Mouse (Mus musculus): ENCODE results near the gene Rnf214. TPM values are rescaled to one million over a fixed set of nuclear protein-coding genes. Genes with fewer than 3 reads are reported as not detected.

Gene Rnf214
- polyA plus RNA-seq, 1 experiment from 2014 or later, result 16.0 TPM

DNA sequence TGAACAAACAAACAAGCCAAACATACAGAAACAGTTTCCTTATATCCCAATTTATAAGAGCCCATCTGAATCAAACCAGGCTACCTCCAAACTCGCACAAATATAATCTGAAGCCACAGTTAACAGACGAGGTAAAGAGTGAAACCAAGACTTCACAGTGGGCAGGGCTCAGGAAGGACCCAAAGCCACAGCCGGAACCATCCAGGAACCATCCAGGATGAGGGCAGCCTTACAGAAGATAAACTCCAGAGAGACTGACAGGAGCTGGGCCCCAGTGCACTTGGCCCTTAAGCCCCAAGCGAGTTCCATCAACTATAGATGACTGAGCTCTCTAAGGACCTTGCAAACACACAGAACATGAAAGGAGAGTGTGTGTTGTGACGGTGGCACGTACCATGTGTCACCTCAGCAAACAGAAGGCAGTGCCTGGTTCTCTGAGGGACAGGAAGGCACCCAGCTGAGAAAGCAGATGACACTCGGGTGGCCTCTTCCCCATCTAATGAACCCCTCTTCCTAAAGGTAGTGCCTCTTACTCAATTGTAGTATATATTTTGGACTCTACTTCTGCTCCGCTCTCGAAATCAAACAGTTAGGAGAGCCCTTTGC is 88.2 kb downstream of the Rnf214 start:
- Histone ChIP-seq H3K27ac (ENCODE audit: low read length) (no peak overlapping the region), H3K9ac (ENCODE audit: low read depth, low read length) (no peak overlapping the region), H3K4me2 (ENCODE audit: low read depth, low read length) (no peak overlapping the region), H3K4me1 (ENCODE audit: control insufficient read depth, low read depth, low read length) (no peaks in the 10 kb centered on the region; the same call in 1 of the 2 replicates), H3K27me3 (ENCODE audit: control insufficient read depth, insufficient read depth, low read depth, low read length) (no peaks in the 10 kb centered on the region), H3K4me3 (ENCODE audit: low read depth, low read length) (no peak overlapping the region), H3K9me3 (replicated peaks; ENCODE audit: control insufficient read depth, low read length) (no peaks in the 10 kb centered on the region), H3K36me3 (ENCODE audit: control insufficient read depth, insufficient read depth) (no peaks in the 10 kb centered on the region)
- 36% methylated on average over 9 of the region's 9 CpGs for WGBS (ENCODE audit: insufficient replicate concordance)
- ATAC-seq (ENCODE audit: low read depth), result no peak

DNA sequence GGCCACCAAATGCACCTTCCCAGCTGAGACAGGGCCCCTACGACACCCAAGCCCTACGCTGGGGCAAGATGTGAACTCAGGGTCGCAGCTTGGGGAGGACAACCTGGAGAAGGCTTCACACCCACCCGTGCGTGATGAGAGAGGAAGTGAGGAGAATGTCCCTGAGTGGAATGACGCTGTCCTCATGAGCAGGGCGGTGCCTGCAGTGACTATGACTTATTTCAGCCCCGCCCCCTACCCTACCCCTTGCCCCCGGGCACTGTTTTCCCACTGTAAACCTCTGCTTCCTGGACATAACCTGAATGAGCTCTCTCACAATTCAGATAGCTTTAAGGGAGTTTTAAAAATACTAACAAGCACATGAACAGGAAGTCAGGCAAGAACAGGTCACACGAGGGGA is 91.2 kb downstream of the Rnf214 start:
- Histone ChIP-seq H3K27me3 (ENCODE audit: control insufficient read depth, insufficient read depth, low read depth, low read length) (no peaks in the 10 kb centered on the region), H3K4me2 (ENCODE audit: low read depth, low read length) (no peak overlapping the region), H3K4me1 (ENCODE audit: control insufficient read depth, low read depth, low read length) (no peaks in the 10 kb centered on the region; the same call in 1 of the 2 replicates), H3K36me3 (ENCODE audit: control insufficient read depth, insufficient read depth) (no peaks in the 10 kb centered on the region), H3K27ac (ENCODE audit: low read length) (no peak overlapping the region), H3K4me3 (ENCODE audit: low read depth, low read length) (no peak overlapping the region), H3K9ac (ENCODE audit: low read depth, low read length) (no peak overlapping the region), H3K9me3 (replicated peaks; ENCODE audit: control insufficient read depth, low read length) (no peaks in the 10 kb centered on the region)
- 66% methylated on average over 10 of the region's 10 CpGs for WGBS (ENCODE audit: insufficient replicate concordance)
- no peak for ATAC-seq (ENCODE audit: low read depth)

DNA sequence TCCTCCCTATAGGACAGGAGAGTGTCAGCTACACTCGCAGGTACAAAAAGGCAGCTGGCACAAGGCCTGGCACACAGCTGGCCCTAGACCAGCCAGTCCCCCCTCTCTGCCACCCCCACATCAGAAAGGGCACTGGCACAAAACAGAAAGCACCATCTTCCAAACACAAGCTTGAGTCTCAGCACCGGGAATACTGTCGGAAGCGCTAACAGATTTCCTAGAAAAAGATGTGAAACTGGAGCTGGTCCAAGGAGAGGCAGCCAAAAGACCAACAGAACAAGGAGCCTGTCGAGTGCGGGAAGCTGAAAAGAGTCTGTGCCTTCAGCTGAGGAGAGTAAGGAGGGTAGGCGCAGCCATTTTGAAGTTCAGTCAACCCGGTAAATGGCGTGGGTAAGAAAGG is 91.6 kb downstream of the Rnf214 start:
- Histone ChIP-seq H3K27ac (ENCODE audit: low read length) (no peak overlapping the region), H3K27me3 (ENCODE audit: control insufficient read depth, insufficient read depth, low read depth, low read length) (no peaks in the 10 kb centered on the region), H3K4me2 (ENCODE audit: low read depth, low read length) (no peak overlapping the region), H3K4me1 (ENCODE audit: control insufficient read depth, low read depth, low read length) (no peaks in the 10 kb centered on the region; the same call in 1 of the 2 replicates), H3K9me3 (replicated peaks; ENCODE audit: control insufficient read depth, low read length) (no peaks in the 10 kb centered on the region), H3K4me3 (ENCODE audit: low read depth, low read length) (no peak overlapping the region), H3K36me3 (ENCODE audit: control insufficient read depth, insufficient read depth) (no peaks in the 10 kb centered on the region), H3K9ac (ENCODE audit: low read depth, low read length) (no peak overlapping the region)
- WGBS (ENCODE audit: insufficient replicate concordance), result 74% methylated on average over 9 of the region's 9 CpGs
- no peak for ATAC-seq (ENCODE audit: low read depth)

Small RNA genes lying within 50 kb of the gene (microRNA-seq; reads per million reads assigned to microRNA genes)
- gene Mir7087, result not detected

Other genes with a start within 250 kb of the Rnf214 start
- 5.3 and 5.4 TPM in 2 replicates for gene Cep164, start 78.2 kb downstream of the Rnf214 start, polyA plus RNA-seq (2015; fragmentation: Nextera tagmentation; extraction: Ambion mirVana)
- 7.4 and 9.3 TPM in 2 replicates for gene Bace1, start 68.3 kb downstream of the Rnf214 start, polyA plus RNA-seq (2015; fragmentation: Nextera tagmentation; extraction: Ambion mirVana)
- 7.2 and 8.4 TPM in 2 replicates for gene Pcsk7, start 414 bp downstream of the Rnf214 start, polyA plus RNA-seq (2015; fragmentation: Nextera tagmentation; extraction: Ambion mirVana)
- gene Tagln, start 29.1 kb upstream of the Rnf214 start, polyA plus RNA-seq (2015; fragmentation: Nextera tagmentation; extraction: Ambion mirVana), result 6.2 and 9.5 TPM in 2 replicates
- gene Sidt2, start 48.3 kb upstream of the Rnf214 start, polyA plus RNA-seq (2015; fragmentation: Nextera tagmentation; extraction: Ambion mirVana), result 18.5 and 20.5 TPM in 2 replicates
- 57.6 and 63.3 TPM in 2 replicates for gene Pafah1b2, start 105.8 kb upstream of the Rnf214 start, polyA plus RNA-seq (2015; fragmentation: Nextera tagmentation; extraction: Ambion mirVana)
- 1.6 and 1.7 TPM in 2 replicates for gene Sik3, start 105.9 kb upstream of the Rnf214 start, polyA plus RNA-seq (2015; fragmentation: Nextera tagmentation; extraction: Ambion mirVana)